Mouse (Mus musculus) testis, postnatal 14 days (tissue): Measurements from ENCODE around the gene Tulp2.
"Not testable (repeated sequence)": the region's sequence is repeated elsewhere in the genome, so short reads cannot be mapped to it uniquely, and the experiment has no call there.

Experiments used
- DNase-seq: peaks from one replicate; pipeline ENCODE4 v3.0.0; 2021; ENCODE audit warnings: low spot score

The Tulp2 gene

DNA sequence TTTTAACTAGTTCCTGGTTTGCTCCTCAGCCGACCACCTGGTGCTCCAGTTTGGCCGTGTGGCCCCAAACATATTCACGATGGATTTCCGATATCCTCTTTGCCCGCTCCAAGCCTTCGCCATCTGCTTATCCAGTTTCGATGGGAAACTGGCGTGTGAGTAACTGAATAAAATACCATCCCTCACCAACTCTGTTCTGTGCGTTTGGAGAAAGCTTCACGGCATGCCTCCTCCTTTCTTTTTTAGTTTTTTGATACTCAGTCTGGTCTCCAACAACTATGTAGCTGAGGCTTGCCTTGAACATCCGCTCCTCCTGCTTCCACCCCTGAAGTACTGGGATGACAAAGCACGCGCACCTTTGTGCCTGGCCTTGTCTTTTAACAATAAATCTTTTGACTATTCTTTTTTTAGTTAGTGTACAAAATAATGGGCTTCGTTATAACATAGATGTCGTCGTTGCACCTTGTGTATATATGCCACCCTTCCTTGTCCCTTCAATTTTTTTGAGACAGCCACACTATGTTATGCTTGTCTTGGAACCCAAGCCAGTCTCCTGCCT is 40.6 kb downstream of the Tulp2 start:
- DNase-seq: no peak

DNA sequence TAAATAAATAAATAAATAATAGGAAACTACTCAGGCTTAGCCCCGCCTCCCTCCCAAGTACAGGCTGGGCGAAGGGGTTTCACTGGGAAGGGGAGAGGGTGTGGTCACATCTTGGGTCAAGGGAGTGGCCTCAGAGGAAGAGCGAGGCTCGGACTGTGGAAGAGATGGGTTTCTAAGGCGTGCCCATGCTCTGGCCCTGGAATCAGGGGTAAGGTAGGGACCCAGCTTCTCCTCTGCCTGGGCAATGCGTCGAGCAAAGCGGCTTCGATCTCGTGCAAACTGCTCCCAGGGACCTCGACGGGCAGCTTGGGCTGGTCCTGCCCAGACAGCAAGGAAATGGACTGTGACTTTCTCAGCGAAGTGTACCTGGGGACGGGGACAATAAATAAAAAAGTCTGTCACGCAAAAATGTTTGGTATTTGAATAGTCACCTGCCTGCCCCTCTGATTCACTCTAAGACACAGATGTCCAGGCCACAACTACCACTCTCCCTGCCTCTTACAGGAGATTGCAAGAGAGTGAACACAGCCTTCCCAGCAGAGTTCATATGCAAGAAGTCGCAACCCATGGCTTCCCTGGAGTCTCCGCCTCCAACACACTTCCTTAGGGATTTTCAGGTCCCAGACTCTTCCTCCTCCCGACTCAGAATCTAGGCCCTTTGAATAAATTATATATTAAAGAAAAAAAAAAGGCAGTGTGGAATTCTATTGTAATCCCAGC is 41.4 kb downstream of the Tulp2 start:
- DNase-seq: no peak

DNA sequence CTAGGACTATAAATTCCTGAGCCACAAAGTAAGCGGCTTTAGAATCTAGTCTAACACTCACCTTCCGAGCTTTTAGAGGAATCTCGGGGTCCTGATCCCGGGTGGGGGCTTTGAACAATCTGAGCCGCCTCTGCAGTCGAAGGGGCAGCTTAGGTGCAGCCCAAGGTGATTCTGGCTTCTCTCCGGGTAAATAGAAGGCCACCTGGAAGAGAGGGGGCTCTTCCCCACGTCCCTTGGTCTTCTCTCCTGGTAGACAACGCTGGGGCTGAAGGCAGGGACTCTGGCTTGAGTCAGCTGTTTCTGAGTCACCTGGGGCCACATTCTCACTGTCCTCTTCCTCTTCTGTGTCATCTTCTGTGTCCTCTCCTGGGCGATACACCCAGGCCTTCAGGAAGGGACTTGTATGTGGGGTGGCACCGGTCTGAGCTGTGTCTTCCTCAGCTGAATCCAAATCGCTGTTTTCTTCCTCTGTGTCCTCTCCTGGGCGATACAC is 42.0 kb downstream of the Tulp2 start:
- no peak for DNase-seq

DNA sequence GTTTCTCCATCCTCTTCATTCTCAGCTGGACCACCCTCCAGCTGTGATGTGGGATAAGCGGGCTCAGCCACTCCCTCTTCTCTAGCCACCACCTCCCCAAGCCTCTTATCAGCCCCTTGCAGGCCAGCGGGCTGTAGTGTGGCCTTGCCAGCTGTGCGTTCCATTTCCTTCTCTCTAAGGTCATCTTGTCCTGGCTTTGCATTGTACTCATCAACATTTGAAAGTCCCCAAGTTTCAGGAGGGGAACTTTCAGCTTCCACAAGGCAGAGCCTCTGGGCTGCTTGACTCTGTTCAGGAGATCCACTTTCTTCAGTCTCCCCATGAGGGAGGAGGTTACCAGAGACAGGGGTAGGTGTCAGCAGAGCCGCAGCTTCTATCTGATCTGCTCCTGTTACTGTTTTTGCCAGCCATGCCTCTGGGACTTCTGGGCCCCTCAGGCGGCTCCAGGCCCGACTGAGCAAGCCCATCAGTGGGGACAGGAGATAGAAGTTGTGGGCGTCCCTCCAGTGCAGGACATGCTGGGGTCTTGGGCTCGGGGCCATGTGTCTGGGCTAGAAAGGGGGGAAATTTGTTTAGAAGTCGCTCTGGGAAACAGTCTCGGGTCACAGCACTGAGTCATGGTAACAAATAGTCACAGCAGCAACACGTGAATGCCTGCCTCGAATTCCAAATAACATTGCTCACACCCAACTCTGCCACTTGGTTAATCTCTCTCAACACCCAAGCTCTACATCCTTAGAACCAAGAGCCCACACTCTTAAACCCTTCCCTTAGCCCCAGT is 43.4 kb downstream of the Tulp2 start:
- DNase-seq: peak; percentile 50

DNA sequence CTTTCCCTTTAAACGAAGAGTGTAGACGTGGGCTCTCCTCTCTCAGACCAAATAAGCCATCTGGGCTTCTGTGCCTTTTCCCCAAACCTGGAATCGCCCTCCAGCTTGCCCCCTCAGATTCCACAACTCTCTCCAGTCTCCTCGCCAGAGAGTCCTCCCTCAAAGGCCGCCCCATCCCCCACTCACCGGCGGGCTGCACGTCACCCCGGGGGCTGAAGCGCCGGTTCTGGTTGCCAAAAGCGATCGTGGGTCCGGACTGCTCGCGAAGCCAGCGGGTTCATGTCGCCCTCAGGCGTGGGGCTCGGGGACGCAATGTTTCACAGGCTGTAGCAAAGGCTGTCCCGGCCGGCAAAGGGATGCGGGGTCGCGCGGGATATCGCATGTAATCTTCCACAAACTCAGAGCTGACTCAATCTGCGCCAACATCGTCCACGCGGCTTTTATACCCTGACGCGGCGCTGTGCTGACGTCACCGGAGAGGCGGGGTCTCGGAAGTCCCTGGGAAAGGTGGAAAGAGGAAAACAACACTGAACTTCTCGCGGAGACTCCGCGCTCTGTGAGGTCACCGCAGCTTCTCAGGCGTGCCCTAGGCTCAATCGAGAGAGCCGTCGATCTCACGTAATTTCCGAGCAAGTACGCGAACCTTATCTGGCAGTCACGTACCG is 44.3 kb downstream of the Tulp2 start, which contains the start of the genes Ppp1r15a and Plekha4:
TSS of gene Ppp1r15a (minus strand) at position 460 of the 665 bp plus-strand sequence.
TSS of gene Plekha4 (plus strand) at position 522 of the 665 bp plus-strand sequence.
- peak; percentile 90 for DNase-seq

DNA sequence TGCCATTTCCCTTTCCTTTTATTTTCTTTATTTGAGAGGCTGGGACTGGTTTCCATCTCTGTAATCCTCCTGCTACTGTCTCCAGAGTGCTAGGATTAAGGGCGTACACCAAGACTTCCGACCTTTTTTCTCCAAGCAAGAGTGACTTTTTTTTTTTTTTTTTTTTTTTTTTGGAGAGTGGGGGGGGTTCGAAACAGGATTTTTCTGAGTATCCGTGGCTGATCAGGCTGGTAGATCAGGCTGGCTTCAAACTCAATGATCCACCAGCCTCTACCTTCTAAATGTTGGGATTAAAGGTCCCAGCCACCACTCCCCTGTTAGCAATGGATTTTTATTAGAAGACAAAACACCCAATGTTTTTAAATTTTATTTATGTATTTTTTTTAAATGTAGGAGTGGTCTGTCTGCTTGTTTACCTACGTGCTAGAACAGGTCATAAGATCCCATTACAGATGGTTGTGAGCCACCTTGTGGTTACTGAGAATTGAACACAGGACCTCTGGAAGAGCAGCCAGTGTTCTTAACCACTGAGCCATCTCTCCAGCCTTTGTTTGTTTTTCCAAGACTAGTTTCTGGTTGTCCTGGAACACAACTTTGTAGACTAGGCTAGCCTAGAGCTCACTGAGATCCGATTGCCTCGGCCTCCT is 44.9 kb downstream of the Tulp2 start:
- no peak for DNase-seq

DNA sequence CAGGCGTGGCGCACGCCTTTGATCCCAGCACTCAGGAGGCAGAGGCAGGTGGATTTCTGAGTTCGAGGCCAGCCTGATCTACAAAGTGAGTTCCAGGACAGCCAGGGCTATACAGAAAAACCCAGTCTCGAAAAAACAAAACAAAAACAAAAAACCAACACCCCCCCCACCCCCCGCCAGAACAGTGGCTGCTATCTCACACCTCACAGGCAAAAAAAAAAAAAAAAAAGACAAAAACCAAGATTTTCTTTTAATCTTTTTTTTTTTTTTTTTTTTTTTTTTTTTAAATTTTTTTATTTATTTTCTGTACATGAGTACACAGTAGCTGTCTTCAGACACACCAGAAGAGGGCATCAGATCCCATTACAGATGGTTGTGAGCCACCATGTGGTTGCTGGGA is 45.5 kb downstream of the Tulp2 start:
- DNase-seq: not testable (repeated sequence)

DNA sequence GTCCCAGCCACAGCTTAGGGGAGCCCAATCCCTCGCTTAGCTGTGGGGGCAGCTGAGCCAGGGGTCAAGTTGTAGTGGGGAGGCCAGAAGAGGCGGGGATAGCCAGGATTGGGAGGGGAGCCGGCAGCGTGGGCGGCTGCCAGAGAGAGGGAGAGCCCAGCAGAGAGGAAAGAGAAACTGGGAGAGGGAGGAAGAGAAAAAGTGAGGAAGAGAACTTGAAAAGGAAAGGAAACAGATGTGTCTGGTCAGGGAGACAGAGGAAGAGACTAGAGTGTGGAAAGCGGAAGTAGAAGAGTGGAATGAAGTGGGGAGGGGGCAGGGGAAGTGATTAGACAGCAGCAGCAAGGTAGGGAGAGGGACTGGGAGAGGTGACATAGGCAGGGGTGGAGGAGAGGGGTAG is 47.8 kb downstream of the Tulp2 start:
- no peak for DNase-seq

DNA sequence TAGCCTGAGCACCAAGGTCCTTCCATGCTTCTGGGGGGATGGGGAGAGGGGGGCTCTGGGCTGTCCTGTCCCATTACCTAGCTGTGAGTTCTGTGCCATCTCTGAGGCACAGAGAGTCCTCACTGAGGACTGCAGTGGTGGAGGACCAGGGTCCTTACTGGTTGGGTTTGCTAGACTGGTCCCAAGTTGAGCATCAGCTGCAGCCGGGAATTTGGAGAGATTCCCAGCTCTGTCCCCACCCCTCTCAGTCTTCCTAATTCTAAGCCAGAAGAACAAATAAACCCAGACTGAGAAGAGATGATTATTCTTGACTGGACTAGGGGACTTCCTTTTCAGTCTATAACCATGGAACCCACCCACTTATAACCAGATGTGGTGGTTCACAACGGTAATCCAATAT is 49.0 kb downstream of the Tulp2 start:
- no peak for DNase-seq

DNA sequence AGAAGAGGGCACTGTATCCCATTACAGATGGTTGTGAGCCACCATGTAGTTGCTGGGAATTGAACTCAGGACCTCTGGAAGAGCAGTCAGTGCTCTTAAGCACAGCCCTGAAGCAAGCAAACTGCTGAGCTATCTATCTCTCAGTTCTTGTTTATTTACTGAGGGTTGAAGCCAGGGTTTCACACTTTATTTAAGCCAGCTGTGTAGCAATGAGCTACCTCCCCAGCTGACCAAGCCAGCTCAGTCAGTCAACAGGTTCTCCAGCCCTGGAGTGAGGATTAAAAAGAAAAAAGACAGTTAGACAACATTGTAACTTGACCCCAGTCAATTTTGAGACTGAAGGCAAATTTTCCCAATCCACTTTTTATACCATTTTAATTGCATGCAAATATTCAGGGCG is 54.0 kb downstream of the Tulp2 start:
- DNase-seq: no peak

DNA sequence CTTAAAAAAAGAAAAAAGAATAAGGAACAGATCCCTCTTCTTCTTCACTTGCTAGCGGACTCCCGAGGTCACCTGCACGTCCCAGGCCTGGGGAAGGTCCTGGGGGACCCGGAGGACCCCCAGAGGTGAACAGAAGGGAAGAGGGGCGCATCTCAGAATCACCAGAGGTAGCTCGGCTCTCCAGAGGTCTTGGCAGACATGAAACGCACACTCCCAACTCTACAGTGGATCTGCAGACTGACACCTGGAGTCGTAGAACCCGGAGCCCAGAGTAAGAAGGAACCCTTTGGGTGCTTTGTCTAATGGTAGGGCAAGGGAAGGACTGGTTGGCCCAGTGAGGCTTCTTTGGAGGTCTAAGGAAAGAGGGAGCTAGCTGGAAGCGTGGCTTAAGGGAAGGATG is 55.9 kb downstream of the Tulp2 start:
- DNase-seq: no peak

DNA sequence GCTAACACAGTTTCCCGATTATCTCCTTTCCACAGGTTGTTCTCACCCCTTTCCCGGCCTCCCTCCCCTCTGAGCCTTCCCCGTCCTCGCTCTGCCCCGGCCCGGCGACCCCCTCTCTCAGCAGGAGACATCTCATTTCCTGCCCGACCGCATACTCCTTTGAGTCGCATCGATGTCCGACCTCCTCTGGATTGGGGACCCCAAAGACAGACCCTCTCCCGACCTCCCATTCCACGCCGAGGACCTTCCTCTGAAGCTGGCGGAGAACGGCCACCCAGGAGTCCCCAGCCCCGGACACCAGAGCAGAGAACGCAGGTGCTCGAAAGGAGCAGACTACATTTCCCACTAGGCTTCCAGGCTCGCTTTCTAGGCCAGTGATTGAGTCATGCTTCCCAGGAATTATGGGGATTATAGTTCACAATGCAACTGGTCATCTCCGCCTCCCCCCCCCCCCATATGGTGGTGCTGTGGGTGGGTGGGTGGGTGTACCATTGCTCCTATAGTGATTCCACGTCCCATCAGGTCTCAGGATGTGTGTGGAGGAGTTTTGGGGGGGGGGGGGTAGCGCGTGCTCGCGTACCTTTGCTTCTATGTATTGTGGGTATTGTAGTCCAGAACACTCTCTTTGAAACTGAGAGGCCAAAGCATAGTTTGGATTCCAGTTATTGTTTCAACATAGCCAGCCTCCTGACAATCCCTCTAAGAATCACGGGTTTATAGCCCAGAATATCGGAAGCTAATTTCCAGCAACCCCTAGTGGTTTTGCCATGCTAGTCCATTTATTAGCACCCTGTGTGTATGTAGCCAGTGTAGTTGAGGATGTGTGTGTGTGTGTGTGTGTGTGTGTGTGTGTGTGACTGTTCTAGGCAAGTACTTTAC is 56.7 kb downstream of the Tulp2 start:
- no peak for DNase-seq

DNA sequence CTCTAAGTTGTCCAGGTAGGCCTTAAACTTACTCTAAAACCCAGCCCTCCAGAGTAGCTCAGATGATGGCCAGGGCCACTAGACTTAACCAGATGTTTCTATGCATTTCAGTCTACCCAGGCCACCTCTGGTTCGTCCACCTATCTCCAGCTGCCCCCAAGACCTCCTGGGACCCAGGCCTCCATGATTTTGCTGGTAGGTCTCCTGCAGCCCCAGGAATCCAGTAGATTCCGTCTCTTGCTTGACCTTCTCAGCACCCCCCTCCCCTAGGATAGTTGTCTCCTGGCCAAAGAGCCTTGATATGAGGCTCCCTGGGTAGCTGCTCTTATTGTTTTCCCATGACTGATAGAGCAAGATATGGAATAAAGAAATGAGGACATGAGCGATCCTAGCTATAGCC is 57.4 kb downstream of the Tulp2 start:
- DNase-seq: no peak

DNA sequence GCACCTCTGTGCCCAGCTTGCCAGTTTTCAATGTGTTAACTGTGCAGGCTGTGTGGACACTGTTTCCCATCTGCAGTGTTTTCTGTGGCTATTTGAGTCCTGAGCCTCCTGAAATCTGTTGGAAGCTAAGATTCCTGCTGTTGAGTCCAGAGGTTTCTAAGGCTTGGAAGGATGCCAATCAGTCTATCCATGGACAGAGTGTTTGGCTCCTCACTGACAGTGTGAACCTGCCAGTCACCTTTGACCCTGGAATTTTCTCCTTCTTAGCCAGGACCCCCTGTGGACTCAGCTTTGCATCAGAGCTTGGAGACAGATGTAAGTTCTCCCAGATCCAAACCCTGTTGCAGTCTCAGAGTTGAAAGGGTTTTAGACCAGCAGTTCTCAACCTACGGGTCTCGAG is 58.5 kb downstream of the Tulp2 start:
- no peak for DNase-seq

DNA sequence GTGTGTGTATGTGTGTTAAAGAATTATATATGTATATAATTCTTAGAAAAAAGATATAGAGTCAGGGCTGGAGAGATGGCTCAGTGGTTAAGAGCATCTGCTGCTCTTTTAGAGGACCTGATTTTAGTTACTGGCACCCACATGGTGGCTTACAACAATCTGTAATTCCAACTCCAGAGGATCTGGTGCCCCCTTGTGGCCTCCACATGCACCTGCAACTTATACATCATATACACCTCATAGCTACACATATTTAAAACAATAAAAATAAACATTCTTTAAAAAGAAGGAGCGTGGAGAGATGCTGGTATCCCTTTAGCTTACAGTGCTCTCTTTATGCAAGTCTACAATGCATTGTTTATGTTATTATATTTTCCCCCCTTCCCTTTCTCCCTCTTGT is 62.8 kb downstream of the Tulp2 start:
- no peak for DNase-seq

DNA sequence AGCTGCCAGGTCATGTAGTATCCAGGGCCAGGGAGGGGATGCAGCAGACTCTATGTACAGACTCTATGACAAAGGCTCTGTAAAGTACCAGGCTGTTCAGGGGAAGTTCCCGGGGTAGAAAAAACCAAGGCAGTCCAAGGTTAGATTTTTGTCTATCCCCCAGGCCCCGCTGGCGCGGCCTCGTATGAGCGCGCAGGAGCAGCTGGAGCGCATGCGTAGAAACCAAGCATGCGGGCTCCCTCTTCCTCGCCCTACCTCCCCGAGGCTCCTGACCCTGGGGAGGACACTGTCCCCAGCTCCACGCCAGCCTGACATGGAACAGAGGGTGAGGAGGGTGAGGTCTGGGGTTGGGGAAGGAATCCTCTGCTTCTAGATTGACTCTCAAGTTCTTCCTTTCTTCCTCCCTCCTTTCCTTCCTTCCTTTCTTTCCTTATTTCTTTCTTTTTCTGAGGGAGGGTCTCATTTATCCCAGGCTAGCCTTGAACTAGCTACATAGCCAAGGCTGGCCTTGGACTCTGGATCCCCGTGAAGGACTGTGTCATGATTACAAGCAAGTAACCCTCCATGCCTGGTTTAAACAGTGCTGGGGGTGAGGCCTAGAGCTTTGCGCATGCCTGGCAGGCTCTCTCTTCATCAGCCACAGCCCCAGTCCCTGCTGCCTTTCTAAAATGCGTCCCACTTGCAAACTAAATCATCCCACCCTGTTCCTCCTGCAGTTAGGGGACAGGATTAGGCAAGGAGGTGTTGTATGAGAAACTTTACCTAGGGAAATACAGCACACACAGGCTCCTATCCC is 68.2 kb downstream of the Tulp2 start:
- DNase-seq: no peak

DNA sequence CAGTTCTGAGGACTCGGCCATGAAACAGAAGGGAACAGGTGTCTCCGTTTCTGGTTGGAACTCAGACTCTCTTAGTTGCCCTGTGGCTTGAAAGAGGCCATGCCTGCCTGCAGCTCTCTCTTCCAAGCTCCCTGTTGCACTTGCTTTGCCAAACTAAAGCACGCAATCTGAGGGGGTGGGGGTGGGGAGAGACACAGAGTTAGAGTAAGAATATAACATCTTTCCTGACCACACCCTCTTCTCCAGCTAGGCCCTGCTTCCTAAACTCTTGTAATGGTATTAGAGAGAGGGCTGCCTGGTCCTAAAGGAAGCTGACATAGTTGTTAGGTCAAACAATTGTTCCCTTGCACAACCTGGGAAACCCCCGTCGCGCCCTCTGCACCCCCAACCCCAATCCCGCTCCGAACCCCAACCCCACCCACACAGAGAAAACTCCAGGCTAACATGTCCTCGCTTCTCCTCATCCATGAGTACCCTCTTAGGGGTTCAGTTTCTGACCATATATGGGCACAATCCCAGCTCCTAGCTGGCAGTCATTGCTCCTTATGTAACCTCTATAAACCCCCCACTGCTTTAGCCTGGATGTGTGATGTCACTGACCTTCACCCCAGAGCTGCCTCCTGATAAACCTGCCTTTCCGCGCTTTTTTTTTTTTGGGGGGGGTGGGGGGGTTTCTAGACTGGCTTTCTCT is 69.3 kb downstream of the Tulp2 start:
- no peak for DNase-seq

DNA sequence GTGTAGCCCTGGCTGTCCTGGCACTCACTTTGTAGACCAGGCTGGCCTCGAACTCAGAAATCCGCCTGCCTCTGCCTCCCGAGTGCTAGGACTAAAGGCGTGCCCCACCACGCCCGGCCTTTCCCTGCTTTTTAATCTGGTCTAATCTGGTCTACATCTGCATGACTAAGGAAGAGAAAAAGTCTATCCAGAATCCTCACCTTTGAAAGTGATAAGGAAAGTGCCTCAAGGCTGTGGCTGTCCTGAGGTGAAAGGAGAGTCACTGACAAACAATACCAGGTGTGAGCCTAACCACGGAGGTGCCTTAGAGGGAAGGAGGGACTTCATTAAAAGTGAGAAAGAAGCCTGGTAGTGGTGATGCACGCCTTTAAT is 69.8 kb downstream of the Tulp2 start:
- no peak for DNase-seq

DNA sequence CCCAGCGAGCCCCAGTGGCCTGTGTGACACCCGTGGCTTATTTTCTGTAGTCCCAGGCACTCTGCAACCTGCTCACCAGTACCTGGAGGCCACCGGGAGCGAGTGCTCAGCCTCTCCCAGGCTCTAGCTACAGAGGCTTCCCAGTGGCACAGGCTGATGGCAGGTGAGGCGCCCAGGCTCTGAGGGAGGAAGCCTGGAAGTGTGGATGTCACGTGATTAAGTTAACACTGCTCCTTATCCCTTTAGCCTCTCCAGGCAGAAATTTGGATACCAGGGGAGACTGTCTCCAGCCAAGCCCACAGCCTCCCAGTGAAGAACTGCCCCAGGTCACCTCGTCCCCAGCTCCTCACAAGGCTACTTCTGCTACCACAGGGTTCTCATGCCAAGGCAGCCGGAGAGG is 71.8 kb downstream of the Tulp2 start:
- no peak for DNase-seq

DNA sequence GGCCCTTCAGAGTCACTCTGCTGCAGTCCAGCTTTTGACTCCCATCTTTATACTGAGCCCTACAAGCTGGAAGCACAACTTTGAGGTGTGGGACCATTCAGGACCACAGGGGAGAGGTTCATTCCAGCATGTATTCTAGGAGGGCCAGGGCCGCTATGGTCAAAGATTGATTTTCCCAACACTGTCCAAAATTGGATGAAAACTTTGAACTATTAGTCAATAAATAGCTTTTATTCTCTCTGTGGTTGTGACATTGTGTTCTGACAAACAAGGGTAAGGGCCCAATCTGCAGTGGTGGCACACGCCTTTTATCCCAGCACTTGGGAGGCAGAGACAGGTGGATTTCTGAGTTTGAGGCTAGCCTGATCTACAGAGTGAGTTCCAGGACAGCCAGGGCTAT is 72.3 kb downstream of the Tulp2 start:
- no peak for DNase-seq
